Mouse (Mus musculus) spleen, postnatal 0 days (tissue): ENCODE results near the gene Srf. TPM values are rescaled to one million over a fixed set of nuclear protein-coding genes. Genes with fewer than 3 reads are reported as not detected.

Experiments
- polyA plus RNA-seq: library from polyadenylated mRNA; unstranded; fragments of >200 nt; fragmentation: Nextera tagmentation; extraction: Ambion mirVana; gene quantifications from 2 replicates; pipeline ENCODE4 v1.2.1, GENCODE M21; 2015

The Srf gene
- polyA plus RNA-seq = 5.2 and 5.5 TPM in 2 replicates

GRCm38 (mm10) chr17:46555673-46556583 is at the start of gene Srf:
Gene Srf (minus strand): TSS chr17:46556175.

GRCm38 (mm10) chr17:46545813-46546564 is 10.0 kb downstream of the Srf start, which contains the start of gene Cul9:
Gene Cul9 (minus strand): TSS chr17:46546388.

Other genes starting within 250 kb of the Srf start
- gene Abcc10, start 227.8 kb downstream of the Srf start, polyA plus RNA-seq = 2.1 and 2.7 TPM in 2 replicates
- 2.9 and 3.3 TPM in 2 replicates for gene Zfp318, start 172.4 kb downstream of the Srf start, polyA plus RNA-seq
- gene Crip3, start 127.2 kb downstream of the Srf start, polyA plus RNA-seq = 0.33 TPM in 1 of 2 replicates, not detected in the other
- gene Slc22a7, start 117.7 kb downstream of the Srf start, polyA plus RNA-seq = not detected in 2 replicates
- not detected in 2 replicates for gene Ttbk1, start 68.5 kb downstream of the Srf start, polyA plus RNA-seq
- 27.4 and 31.3 TPM in 2 replicates for gene Dnph1, start 59.5 kb downstream of the Srf start, polyA plus RNA-seq
- 1.4 and 1.5 TPM in 2 replicates for gene Cul9, start 9.8 kb downstream of the Srf start, polyA plus RNA-seq
- 20.2 and 28.0 TPM in 2 replicates for gene Ptk7, start 73.3 kb upstream of the Srf start, polyA plus RNA-seq
- 8.1 and 12.2 TPM in 2 replicates for gene Klc4, start 89.8 kb upstream of the Srf start, polyA plus RNA-seq
- 96.7 and 107 TPM in 2 replicates for gene Mrpl2, start 90.1 kb upstream of the Srf start, polyA plus RNA-seq
- gene Cul7, start 94.2 kb upstream of the Srf start, polyA plus RNA-seq = 11.8 and 15.2 TPM in 2 replicates
- gene Rrp36, start 118.2 kb upstream of the Srf start, polyA plus RNA-seq = 31.8 and 34.5 TPM in 2 replicates
- gene Mea1, start 122.6 kb upstream of the Srf start, polyA plus RNA-seq = 58.9 and 66.0 TPM in 2 replicates
- gene Klhdc3, start 124.7 kb upstream of the Srf start, polyA plus RNA-seq = 74.7 and 78.1 TPM in 2 replicates
- gene Ppp2r5d, start 148.9 kb upstream of the Srf start, polyA plus RNA-seq = 18.3 and 24.4 TPM in 2 replicates
- gene Pex6, start 155.3 kb upstream of the Srf start, polyA plus RNA-seq = 9.2 and 11.7 TPM in 2 replicates
- 0.81 and 1.1 TPM in 2 replicates for gene Gnmt, start 173.0 kb upstream of the Srf start, polyA plus RNA-seq
- gene Cnpy3, start 196.0 kb upstream of the Srf start, polyA plus RNA-seq = 29.3 and 37.1 TPM in 2 replicates
- 0.10 and 0.30 TPM in 2 replicates for gene Ptcra, start 207.5 kb upstream of the Srf start, polyA plus RNA-seq
- gene 2310039H08Rik, start 216.5 kb upstream of the Srf start, polyA plus RNA-seq = 63.8 and 67.7 TPM in 2 replicates
- 83.3 and 83.9 TPM in 2 replicates for gene Rpl7l1, start 226.5 kb upstream of the Srf start, polyA plus RNA-seq